Mouse (Mus musculus): ENCODE measurements around the gene Sgtb. TPM values are rescaled to one million over a fixed set of nuclear protein-coding genes. Genes with fewer than 3 reads are reported as not detected.

The Sgtb gene
- polyA plus RNA-seq, 1 experiment from 2014 or later: 2.2 TPM

Other genes with a start within 250 kb of the Sgtb start
- 10.3 and 11.1 TPM in 2 replicates for gene Erbin, start 189.2 kb upstream of the Sgtb start, polyA plus RNA-seq (2015; fragmentation: Nextera tagmentation; extraction: Ambion mirVana)
- 18.6 and 19.4 TPM in 2 replicates for gene Nln, start 127 bp upstream of the Sgtb start, polyA plus RNA-seq (2015; fragmentation: Nextera tagmentation; extraction: Ambion mirVana)
- gene Trappc13, start 68.7 kb downstream of the Sgtb start, polyA plus RNA-seq (2015; fragmentation: Nextera tagmentation; extraction: Ambion mirVana): 43.7 and 44.3 TPM in 2 replicates
- 12.9 and 13.6 TPM in 2 replicates for gene Trim23, start 69.1 kb downstream of the Sgtb start, polyA plus RNA-seq (2015; fragmentation: Nextera tagmentation; extraction: Ambion mirVana)
- gene Cenpk, start 118.9 kb downstream of the Sgtb start, polyA plus RNA-seq (2015; fragmentation: Nextera tagmentation; extraction: Ambion mirVana): 36.1 and 38.9 TPM in 2 replicates
- 8.7 and 8.8 TPM in 2 replicates for gene Ppwd1, start 119.1 kb downstream of the Sgtb start, polyA plus RNA-seq (2015; fragmentation: Nextera tagmentation; extraction: Ambion mirVana)
- gene Adamts6, start 178.1 kb downstream of the Sgtb start, polyA plus RNA-seq (2015; fragmentation: Nextera tagmentation; extraction: Ambion mirVana): 4.6 and 5.1 TPM in 2 replicates